Mouse (Mus musculus) kidney, postnatal 0 days (tissue): ENCODE measurements around the gene Opa3. TPM values are rescaled to one million over a fixed set of nuclear protein-coding genes. Genes with fewer than 3 reads are reported as not detected.

Experiments used
- ATAC-seq: fragments of 200-750 bp; cut with Nextera tagmentation; replicated peaks from 2 replicates; pipeline ENCODE4 v1.8.0; 2017; ENCODE audit warnings: low read depth, moderate number of reproducible peaks, moderate TSS enrichment, moderate library complexity; ENCODE audit not compliant: low FRiP score
- DNase-seq: peaks from one replicate; pipeline ENCODE4 v3.0.0-alpha.2; 2016; ENCODE audit warnings: low spot score
- H3K27ac ChIP-seq: fragments of 300-500 bp; sonication (generic); 2 replicates; pipeline ENCODE4 v1.5.1; 2014; ENCODE audit warnings: mild to moderate bottlenecking
- H3K27me3 ChIP-seq: fragments of 300-500 bp; sonication (generic); 2 replicates; pipeline ENCODE4 v1.6.1; 2014; ENCODE audit warnings: low read length, mixed read lengths; ENCODE audit not compliant: insufficient read depth
- H3K36me3 ChIP-seq: fragments of 300-500 bp; sonication (generic); 2 replicates; pipeline ENCODE4 v1.6.1; 2014; ENCODE audit warnings: low read length, mixed read lengths; ENCODE audit not compliant: insufficient read depth
- H3K4me1 ChIP-seq: fragments of 300-500 bp; sonication (generic); replicated peaks from 2 replicates; pipeline ENCODE4 v1.6.1; 2014; ENCODE audit warnings: antibody characterized with exemption, low read length, mixed read lengths; ENCODE audit not compliant: insufficient read depth
- H3K4me2 ChIP-seq: fragments of 300-500 bp; sonication (generic); 2 replicates; pipeline ENCODE4 v1.6.1; 2014; ENCODE audit warnings: mild to moderate bottlenecking, low read length, moderate library complexity, mixed read lengths
- H3K4me3 ChIP-seq: fragments of 300-500 bp; sonication (generic); replicated peaks from 2 replicates; pipeline ENCODE4 v1.5.1; 2014; ENCODE audit warnings: low read depth, low read length
- H3K9ac ChIP-seq: fragments of 300-500 bp; sonication (generic); 2 replicates; pipeline ENCODE4 v1.6.1; 2014; ENCODE audit warnings: low read depth, low read length
- H3K9me3 ChIP-seq: fragments of 300-500 bp; sonication (generic); replicated peaks from 2 replicates; pipeline ENCODE4 v1.6.1; 2016; ENCODE audit warnings: low read length, inconsistent platforms, mixed read lengths
- CTCF ChIP-seq: IDR thresholded peaks from 2 replicates; pipeline ENCODE4 v1.5.1; 2016; ENCODE audit warnings: antibody characterized with exemption, low read depth, mild to moderate bottlenecking, moderate library complexity
- WGBS: fragments of 180-500 bp; shearing (Covaris S2); extraction: QIAGEN DNeasy Blood & Tissue Kit; methylation state at CpG from one replicate; pipeline ENCODE4 v1.1.7; 2014; 5-methylcytosine and 5-hydroxymethylcytosine counted together
- polyA plus RNA-seq: library from polyadenylated mRNA; unstranded; fragments of >200 nt; fragmentation: Nextera tagmentation; extraction: Ambion mirVana; gene quantifications from 2 replicates; pipeline ENCODE4 v1.2.1, GENCODE M21; 2015

Opa3 gene
- polyA plus RNA-seq, 1 experiment from 2014 or later: 30.4 TPM

GRCm38 (mm10) chr7:19230899-19231298 lies 2.8 kb downstream of the Opa3 start:
- no peak for ATAC-seq
- Histone ChIP-seq H3K4me3 (no peak overlapping the region), H3K27ac (peak overlapping the region; percentile 31), H3K9me3 (no peaks in the 10 kb centered on the region), H3K36me3 (no peaks in the 10 kb centered on the region), H3K9ac (no peak overlapping the region), H3K27me3 (no peaks in the 10 kb centered on the region), H3K4me1 (peaks cover 9% of the 10 kb centered on the region; the same call in 1 of the 2 replicates), H3K4me2 (no peak overlapping the region)
- 83% methylated on average over 5 of the region's 5 CpGs for WGBS
- DNase-seq: no peak
- TF ChIP-seq CTCF: no peak

GRCm38 (mm10) chr7:19231849-19232248 lies 3.7 kb downstream of the Opa3 start:
- H3K27ac ChIP-seq: peak overlapping the region; percentile 47; the same call in 1 of the 2 replicates

GRCm38 (mm10) chr7:19234652-19235051 lies 6.5 kb downstream of the Opa3 start:
- H3K9ac ChIP-seq: no peak overlapping the region
- TF ChIP-seq CTCF: no peak
- no peak overlapping the region for H3K4me3 ChIP-seq
- no peak overlapping the region for H3K27ac ChIP-seq
- H3K27me3 ChIP-seq: no peaks in the 10 kb centered on the region
- DNase-seq (no peak), ATAC-seq (no peak)
- WGBS: 73% methylated on average over 5 of the region's 5 CpGs
- no peaks in the 10 kb centered on the region for H3K9me3 ChIP-seq
- H3K36me3 ChIP-seq: no peaks in the 10 kb centered on the region
- H3K4me2 ChIP-seq: no peak overlapping the region
- H3K4me1 ChIP-seq: peaks cover 1% of the 10 kb centered on the region; the same call in 1 of the 2 replicates

More at GRCm38 (mm10) chr7:19231849-19232248, 3.7 kb downstream of the Opa3 start:
- H3K9me3 ChIP-seq: no peaks in the 10 kb centered on the region
- H3K27me3 ChIP-seq: no peaks in the 10 kb centered on the region
- peaks cover 9% of the 10 kb centered on the region; the same call in 1 of the 2 replicates for H3K4me1 ChIP-seq
- no peak overlapping the region for H3K9ac ChIP-seq
- no peak overlapping the region for H3K4me3 ChIP-seq
- ATAC-seq (no peak), DNase-seq (no peak)
- WGBS: 80% methylated on average over 3 of the region's 3 CpGs
- no peak overlapping the region for H3K4me2 ChIP-seq
- no peak for TF ChIP-seq CTCF
- no peaks in the 10 kb centered on the region for H3K36me3 ChIP-seq

- Histone ChIP-seq H3K9me3 (no peaks in the 10 kb centered on the region), H3K4me2 (no peak overlapping the region), H3K4me1 (no peaks in the 10 kb centered on the region), H3K27ac (no peak overlapping the region), H3K4me3 (no peak overlapping the region), H3K36me3 (no peaks in the 10 kb centered on the region), H3K9ac (no peak overlapping the region), H3K27me3 (no peaks in the 10 kb centered on the region)
- no peak for TF ChIP-seq CTCF
- no peak for ATAC-seq
- WGBS: 91% methylated on average over 2 of the region's 2 CpGs
- DNase-seq: no peak
Measured at GRCm38 (mm10) chr7:19235092-19235671, 7.0 kb downstream of the Opa3 start.

GRCm38 (mm10) chr7:19236411-19236810 lies 8.3 kb downstream of the Opa3 start:
- WGBS: 60% methylated on average over 2 of the region's 2 CpGs
- no peak for ATAC-seq
- H3K9ac ChIP-seq: no peak overlapping the region
- DNase-seq: no peak
- H3K9me3 ChIP-seq: no peaks in the 10 kb centered on the region
- H3K4me2 ChIP-seq: no peak overlapping the region
- no peaks in the 10 kb centered on the region for H3K4me1 ChIP-seq
- no peak for TF ChIP-seq CTCF
- H3K36me3 ChIP-seq: no peaks in the 10 kb centered on the region
- no peak overlapping the region for H3K4me3 ChIP-seq
- no peak overlapping the region for H3K27ac ChIP-seq
- no peaks in the 10 kb centered on the region for H3K27me3 ChIP-seq

- no peaks in the 10 kb centered on the region for H3K36me3 ChIP-seq
- no peak overlapping the region for H3K4me3 ChIP-seq
- no peak for TF ChIP-seq CTCF
- WGBS: 96% methylated on average over 4 of the region's 4 CpGs
- no peaks in the 10 kb centered on the region for H3K4me1 ChIP-seq
- H3K27ac ChIP-seq: no peak overlapping the region
- no peaks in the 10 kb centered on the region for H3K9me3 ChIP-seq
- no peaks in the 10 kb centered on the region for H3K27me3 ChIP-seq
- no peak for ATAC-seq
- no peak overlapping the region for H3K9ac ChIP-seq
- no peak for DNase-seq
- no peak overlapping the region for H3K4me2 ChIP-seq
Measured at GRCm38 (mm10) chr7:19238344-19238743, 10.2 kb downstream of the Opa3 start.

- Histone ChIP-seq H3K9me3 (no peaks in the 10 kb centered on the region), H3K27ac (no peak overlapping the region), H3K4me2 (no peak overlapping the region), H3K9ac (no peak overlapping the region), H3K27me3 (no peaks in the 10 kb centered on the region), H3K4me1 (no peaks in the 10 kb centered on the region), H3K4me3 (no peak overlapping the region), H3K36me3 (no peaks in the 10 kb centered on the region)
- DNase-seq (peak; percentile 93), ATAC-seq (peak; percentile 87)
- peak; percentile 98 for TF ChIP-seq CTCF
- WGBS: 0% methylated on average over 1 of the region's 1 CpGs
Measured at GRCm38 (mm10) chr7:19239423-19239822, 11.3 kb downstream of the Opa3 start.
